Mouse (Mus musculus) thymus, adult 18-20 months (tissue): ENCODE measurements around the gene Olfr538.
"Not testable (repeated sequence)": the region's sequence is repeated elsewhere in the genome, so short reads cannot be mapped to it uniquely, and the experiment has no call there.

Experiments
- DNase-seq, 2 experiments: peaks; one replicate each; pipeline ENCODE4 v3.0.0; 2022; ENCODE audit warnings: mixed read lengths in 2 of 2

The Olfr538 gene

DNA sequence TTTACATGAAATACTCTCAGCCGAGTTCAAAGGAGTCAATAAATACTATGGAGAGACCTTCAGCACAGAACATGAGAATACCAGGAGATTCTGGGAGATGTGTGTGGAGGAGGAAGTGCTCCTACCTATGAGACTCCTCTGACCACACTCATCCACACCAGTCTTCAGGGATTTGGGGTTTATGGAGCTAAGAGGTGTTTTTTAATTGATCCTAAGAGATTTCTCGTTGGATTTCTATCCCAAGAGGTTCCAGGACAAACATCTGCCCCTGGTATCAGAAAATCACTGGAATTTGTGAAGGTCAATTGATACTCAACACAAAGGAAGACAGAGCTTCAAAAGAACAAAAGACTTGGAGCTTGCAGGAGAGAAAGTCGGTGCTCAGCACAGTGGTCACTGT lies at the start of gene Olfr538:
Gene Olfr538, plus strand, starts transcription at position 301 of the 400 bp plus-strand sequence.
- DNase-seq: no peak

DNA sequence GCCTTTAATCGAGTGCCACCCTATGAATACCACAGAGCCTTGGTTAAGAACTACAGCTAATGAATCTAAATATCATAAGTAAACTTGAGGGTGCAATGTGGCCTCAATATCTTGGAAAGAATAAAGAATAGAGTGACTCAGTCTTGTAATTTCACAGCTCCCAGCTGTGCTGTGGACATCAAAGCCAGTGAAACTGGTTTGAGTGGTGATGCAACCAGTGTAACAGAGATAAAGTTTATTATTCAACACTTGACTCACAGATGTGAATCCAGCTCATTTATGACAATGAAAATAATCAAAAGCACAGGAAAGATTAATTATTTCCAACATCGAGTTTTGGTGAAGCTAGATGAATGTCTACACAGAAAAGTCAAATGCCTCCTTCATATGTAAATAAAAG lies 27.9 kb upstream of the Olfr538 start:
- no peak for DNase-seq

DNA sequence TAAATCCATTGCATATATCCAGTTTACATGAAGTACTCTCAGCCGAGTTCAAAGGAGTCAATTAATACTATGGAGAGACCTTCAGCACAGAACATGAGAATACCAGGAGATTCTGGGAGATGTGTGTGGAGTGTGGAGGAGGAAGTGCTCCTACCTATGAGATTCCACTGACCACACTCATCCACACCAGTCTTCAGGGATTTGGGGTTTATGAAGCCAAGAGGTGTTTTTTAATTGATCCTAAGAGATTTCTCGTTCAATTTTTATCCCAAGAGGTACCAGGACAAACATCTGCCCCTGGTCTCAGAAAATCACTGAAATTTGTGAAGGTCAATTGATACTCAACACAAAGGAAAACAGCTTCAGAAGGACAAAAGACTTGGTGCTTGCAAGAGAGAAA lies 33.3 kb downstream of the Olfr538 start, which contains the start of gene Olfr46:
Gene Olfr46, plus strand, starts transcription at position 301 of the 400 bp plus-strand sequence.
- not testable (repeated sequence) for DNase-seq
